Mouse (Mus musculus) MEL (cell line): ENCODE measurements around the gene Spdef. TPM values are rescaled to one million over a fixed set of nuclear protein-coding genes. Genes with fewer than 3 reads are reported as not detected.

Experiments used
- DNase-seq: peaks from one replicate; pipeline ENCODE4 v3.0.0; 2011; ENCODE audit warnings: low read depth, low spot score
- H3K27ac ChIP-seq: 2 replicates; pipeline ENCODE4 v1.5.1; 2012; ENCODE audit warnings: low read depth, mild to moderate bottlenecking, control low read depth, low read length, moderate library complexity; ENCODE audit not compliant: control insufficient read depth
- H3K27me3 ChIP-seq, 2 experiments: fragments of 150-350 bp in 1 of 2; sonication (generic) in 1 of 2; 2 replicates each; pipeline ENCODE4 v1.6.1; 2012; ENCODE audit warnings: low read length in 2 of 2, mild to moderate bottlenecking in 2 of 2, improper control_type of control experiment in 1 of 2, moderate library complexity in 1 of 2; ENCODE audit not compliant: insufficient read depth in 2 of 2, control insufficient read depth in 1 of 2
- H3K36me3 ChIP-seq, 2 experiments: 2 replicates each; pipeline ENCODE4 v1.6.1; 2012 to 2014; ENCODE audit warnings: low read length in 2 of 2, improper control_type of control experiment in 1 of 2, inconsistent platforms in 1 of 2, mild to moderate bottlenecking in 1 of 2; ENCODE audit not compliant: insufficient read depth in 2 of 2, control insufficient read depth in 1 of 2
- H3K4me1 ChIP-seq, 2 experiments: fragments of 150-350 bp in 1 of 2; sonication (generic) in 1 of 2; 2 replicates each; pipeline ENCODE4 v1.6.1; 2012; ENCODE audit warnings: low read length in 2 of 2, improper control_type of control experiment in 1 of 2, mild to moderate bottlenecking in 1 of 2; ENCODE audit not compliant: insufficient read depth in 2 of 2, control insufficient read depth in 1 of 2
- H3K4me3 ChIP-seq, 2 experiments: fragments of 150-350 bp in 1 of 2; sonication (generic) in 1 of 2; 2 replicates each; pipeline ENCODE4 v1.5.1; 2012; ENCODE audit warnings: low read depth in 2 of 2, low read length in 2 of 2, mild to moderate bottlenecking in 2 of 2, moderate library complexity in 2 of 2, control low read depth in 1 of 2, improper control_type of control experiment in 1 of 2; ENCODE audit not compliant: control insufficient read depth in 1 of 2, insufficient read depth in 1 of 2
- H3K79me2 ChIP-seq: 2 replicates; pipeline ENCODE4 v1.6.1; 2012; ENCODE audit warnings: mild to moderate bottlenecking, low read length, moderate library complexity; ENCODE audit not compliant: control insufficient read depth, poor library complexity, insufficient read depth
- H3K9ac ChIP-seq: 2 replicates; pipeline ENCODE4 v1.6.1; 2012; ENCODE audit warnings: low read depth, mild to moderate bottlenecking, control low read depth, low read length, moderate library complexity; ENCODE audit not compliant: control insufficient read depth, poor library complexity, severe bottlenecking
- H3K9me3 ChIP-seq: fragments of 150-350 bp; sonication (generic); replicated peaks from 2 replicates; pipeline ENCODE4 v1.6.1; 2012; ENCODE audit warnings: mild to moderate bottlenecking, low read length, improper control_type of control experiment, moderate library complexity; ENCODE audit not compliant: insufficient read depth
- BHLHE40 ChIP-seq: IDR thresholded peaks from 2 replicates; pipeline ENCODE4 v1.6.1; 2012; ENCODE audit warnings: low read depth, mild to moderate bottlenecking, inconsistent platforms, low read length, improper control_type of control experiment, borderline replicate concordance
- CHD1 ChIP-seq: IDR thresholded peaks from 2 replicates; pipeline ENCODE4 v1.6.1; 2012; ENCODE audit warnings: low read depth, mild to moderate bottlenecking, inconsistent platforms, low read length, improper control_type of control experiment
- CHD2 ChIP-seq: IDR thresholded peaks from 2 replicates; pipeline ENCODE4 v1.6.1; 2011; ENCODE audit warnings: low read length, improper control_type of control experiment
- CTCF ChIP-seq, 3 experiments: IDR thresholded peaks in 2 of 3; conservative IDR thresholded peaks in 1 of 3; 2 replicates each; pipeline ENCODE4 v1.5.1; 2011 to 2012; ENCODE audit warnings: low read length in 3 of 3, low read depth in 2 of 3, mild to moderate bottlenecking in 2 of 3, improper control_type of control experiment in 1 of 3, inconsistent platforms in 1 of 3, mixed read lengths in 1 of 3, moderate library complexity in 1 of 3; ENCODE audit not compliant: control insufficient read depth in 1 of 3, insufficient read depth in 1 of 3, poor library complexity in 1 of 3, severe bottlenecking in 1 of 3
- E2F4 ChIP-seq: IDR thresholded peaks from 2 replicates; pipeline ENCODE4 v1.6.1; 2011; ENCODE audit warnings: low read depth, low read length, improper control_type of control experiment, borderline replicate concordance
- ELF1 ChIP-seq: IDR thresholded peaks from 2 replicates; pipeline ENCODE4 v1.6.1; 2014; ENCODE audit warnings: low read depth, mild to moderate bottlenecking, inconsistent platforms, low read length, improper control_type of control experiment, moderate library complexity
- EP300 ChIP-seq, 2 experiments: IDR thresholded peaks; 2 replicates each; pipeline ENCODE4 v1.6.1; 2011; ENCODE audit warnings: improper control_type of control experiment in 2 of 2, low read length in 2 of 2, low read depth in 1 of 2, mild to moderate bottlenecking in 1 of 2
- GABPA ChIP-seq: IDR thresholded peaks from 2 replicates; pipeline ENCODE4 v1.6.1; 2012; ENCODE audit warnings: low read depth, mild to moderate bottlenecking, inconsistent platforms, low read length, improper control_type of control experiment, moderate library complexity
- JUND ChIP-seq: IDR thresholded peaks from 2 replicates; pipeline ENCODE4 v1.6.1; 2011; ENCODE audit warnings: low read depth, mild to moderate bottlenecking, improper control_type of control experiment, low read length
- KAT2A ChIP-seq: conservative IDR thresholded peaks from 2 replicates; pipeline ENCODE4 v1.6.1; 2012; ENCODE audit warnings: low read depth, low read length, improper control_type of control experiment, inconsistent platforms
- MAX ChIP-seq: IDR thresholded peaks from 2 replicates; pipeline ENCODE4 v1.6.1; 2011; ENCODE audit warnings: low read length, improper control_type of control experiment
- MAZ ChIP-seq: IDR thresholded peaks from 2 replicates; pipeline ENCODE4 v1.6.1; 2012; ENCODE audit warnings: low read depth, mild to moderate bottlenecking, inconsistent platforms, low read length, improper control_type of control experiment
- MEF2A ChIP-seq: IDR thresholded peaks from 2 replicates; pipeline ENCODE4 v1.6.1; 2014; ENCODE audit warnings: low read depth, mild to moderate bottlenecking, inconsistent platforms, low read length, improper control_type of control experiment; ENCODE audit not compliant: poor library complexity, insufficient replicate concordance, severe bottlenecking; ENCODE audit errors: extremely low read depth
- MYB ChIP-seq: IDR thresholded peaks from 2 replicates; pipeline ENCODE4 v1.6.1; 2011; ENCODE audit warnings: mild to moderate bottlenecking, low read depth, low read length, improper control_type of control experiment
- MYC ChIP-seq: IDR thresholded peaks from 2 replicates; pipeline ENCODE4 v1.6.1; 2011; ENCODE audit warnings: low read depth, mild to moderate bottlenecking, low read length, improper control_type of control experiment, moderate library complexity
- NRF1 ChIP-seq: IDR thresholded peaks from 2 replicates; pipeline ENCODE4 v1.6.1; 2014; ENCODE audit warnings: low read depth, mild to moderate bottlenecking, inconsistent platforms, low read length, improper control_type of control experiment, moderate library complexity; ENCODE audit not compliant: poor library complexity, insufficient read depth, severe bottlenecking
- POLR2A ChIP-seq, 2 experiments: IDR thresholded peaks; 2 replicates each; pipeline ENCODE4 v1.6.1; 2011 to 2012; ENCODE audit warnings: low read length in 2 of 2, mild to moderate bottlenecking in 2 of 2, control low read depth in 1 of 2, improper control_type of control experiment in 1 of 2, low read depth in 1 of 2, moderate library complexity in 1 of 2; ENCODE audit not compliant: control insufficient read depth in 1 of 2, insufficient read depth in 1 of 2, poor library complexity in 1 of 2
- POLR2AphosphoS5 ChIP-seq: IDR thresholded peaks from 2 replicates; pipeline ENCODE4 v1.6.1; 2012; ENCODE audit warnings: low read depth, borderline replicate concordance, mild to moderate bottlenecking, inconsistent platforms, low read length, moderate library complexity, mixed read lengths
- RCOR1 ChIP-seq: IDR thresholded peaks from 2 replicates; pipeline ENCODE4 v1.6.1; 2012; ENCODE audit warnings: low read depth, mild to moderate bottlenecking, inconsistent platforms, low read length, improper control_type of control experiment
- SIN3A ChIP-seq: IDR thresholded peaks from 2 replicates; pipeline ENCODE4 v1.6.1; 2012; ENCODE audit warnings: low read length, improper control_type of control experiment, inconsistent platforms
- SMC3 ChIP-seq: IDR thresholded peaks from 2 replicates; pipeline ENCODE4 v1.6.1; 2011; ENCODE audit warnings: low read depth, low read length, improper control_type of control experiment
- TAL1 ChIP-seq: IDR thresholded peaks from 2 replicates; pipeline ENCODE4 v1.6.1; 2012; ENCODE audit warnings: mild to moderate bottlenecking, inconsistent platforms, low read length, moderate library complexity, mixed read lengths
- TBP ChIP-seq: IDR thresholded peaks from 2 replicates; pipeline ENCODE4 v1.8.0; 2011; ENCODE audit warnings: low read depth, low read length, improper control_type of control experiment
- TCF12 ChIP-seq: IDR thresholded peaks from 2 replicates; pipeline ENCODE4 v1.6.1; 2014; ENCODE audit warnings: low read depth, mild to moderate bottlenecking, inconsistent platforms, low read length, improper control_type of control experiment, moderate library complexity
- USF1 ChIP-seq: IDR thresholded peaks from 2 replicates; pipeline ENCODE4 v1.6.1; 2014; ENCODE audit warnings: low read depth, mild to moderate bottlenecking, inconsistent platforms, low read length, improper control_type of control experiment, moderate library complexity
- ZKSCAN1 ChIP-seq: IDR thresholded peaks from 2 replicates; pipeline ENCODE4 v1.6.1; 2012; ENCODE audit warnings: low read depth, mild to moderate bottlenecking, inconsistent platforms, low read length, improper control_type of control experiment, moderate library complexity
- ZNF384 ChIP-seq: IDR thresholded peaks from 2 replicates; pipeline ENCODE4 v1.6.1; 2012; ENCODE audit warnings: low read depth, mild to moderate bottlenecking, inconsistent platforms, low read length, improper control_type of control experiment
- polyA plus RNA-seq, 2 experiments: library from polyadenylated mRNA; stranded (reverse) in 1 of 2; unstranded in 1 of 2; fragments of >175 nt in 1 of 2; fragments of >200 nt in 1 of 2; gene quantifications; 2 replicates each; pipeline versions ENCODE4 v1.2.1 to v1.2.4; 2012; ENCODE audit warnings: low replicate concordance in 2 of 2, low read depth in 1 of 2; ENCODE audit not compliant: insufficient read length in 2 of 2, insufficient read depth in 1 of 2, missing spikeins in 1 of 2
- total RNA-seq: library from RNA; depleted of rRNA; stranded (reverse); fragments of 300-350 nt; gene quantifications from 2 replicates; pipeline ENCODE4 v1.2.3, GENCODE M21; 2012

Gene Spdef
- total and polyA plus RNA-seq, 3 experiments: 0.11 TPM; not detected in 2

DNA sequence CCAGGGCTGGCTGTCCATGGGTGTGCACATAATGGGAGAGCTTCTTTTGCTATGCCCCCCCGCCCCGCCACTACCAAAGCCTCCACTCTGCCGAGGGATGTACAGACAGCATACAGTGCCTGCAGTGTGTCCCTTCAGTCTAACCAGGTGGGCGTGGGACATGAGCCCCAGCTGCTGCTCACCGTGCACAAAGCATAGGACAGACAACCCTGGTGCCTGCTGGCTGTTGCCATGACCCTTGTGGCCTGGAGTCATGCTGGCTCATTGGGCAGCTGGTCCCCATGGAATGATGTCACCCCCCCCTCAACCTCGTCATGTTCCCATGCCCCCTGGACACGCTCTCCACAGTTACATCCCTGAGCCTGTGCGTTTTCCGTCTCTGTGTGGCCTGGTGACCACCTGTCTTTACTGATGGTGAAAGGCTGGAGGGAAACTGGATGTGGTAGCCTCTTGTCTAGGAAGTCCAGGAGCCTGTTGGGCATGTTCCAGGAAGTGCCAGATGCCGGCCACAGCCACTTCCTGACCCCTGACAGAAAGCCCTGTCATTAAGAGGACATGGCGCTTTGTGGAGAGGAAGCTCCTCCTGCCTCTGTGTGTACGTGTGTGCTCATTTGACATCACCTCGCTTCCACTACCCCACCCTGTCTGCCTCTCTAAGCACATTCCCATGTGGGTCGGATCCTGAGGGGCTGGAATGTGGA is 37.6 kb downstream of the Spdef start:
- H3K4me1 ChIP-seq: no peaks in the 10 kb centered on the region
- no peak for DNase-seq
- TF ChIP-seq TCF12 (no peak), MAZ (no peak), CHD2 (no peak), TAL1 (no peak), ZKSCAN1 (no peak), TBP (no peak), EP300 (IDR thresholded peaks at IDR 0.05; ENCODE audit: low read depth in 1 of 2, low read length in 2 of 2) (no peak), MEF2A (no peak), GABPA (no peak), SMC3 (no peak), RCOR1 (no peak), CTCF (IDR thresholded peaks at IDR 0.05 in 2 of 3, conservative IDR thresholded peaks at IDR 0.05 in 1 of 3; ENCODE audit: control insufficient read depth in 1 of 3, insufficient read depth in 1 of 3, low read depth in 2 of 3, low read length in 3 of 3, poor library complexity in 1 of 3, severe bottlenecking in 1 of 3) (no peak), SIN3A (no peak), ELF1 (no peak), E2F4 (no peak), KAT2A (no peak), JUND (no peak), MYC (no peak)
- no peaks in the 10 kb centered on the region for H3K79me2 ChIP-seq
- no peak overlapping the region for H3K9ac ChIP-seq
- H3K36me3 ChIP-seq: no peaks in the 10 kb centered on the region
- no peak overlapping the region for H3K27ac ChIP-seq
- no peaks in the 10 kb centered on the region for H3K9me3 ChIP-seq
- H3K4me3 ChIP-seq: no peak overlapping the region
- peaks cover 0 to 3% of the 10 kb centered on the region in 2 experiments; a peak in 1 of 4 replicates for H3K27me3 ChIP-seq

DNA sequence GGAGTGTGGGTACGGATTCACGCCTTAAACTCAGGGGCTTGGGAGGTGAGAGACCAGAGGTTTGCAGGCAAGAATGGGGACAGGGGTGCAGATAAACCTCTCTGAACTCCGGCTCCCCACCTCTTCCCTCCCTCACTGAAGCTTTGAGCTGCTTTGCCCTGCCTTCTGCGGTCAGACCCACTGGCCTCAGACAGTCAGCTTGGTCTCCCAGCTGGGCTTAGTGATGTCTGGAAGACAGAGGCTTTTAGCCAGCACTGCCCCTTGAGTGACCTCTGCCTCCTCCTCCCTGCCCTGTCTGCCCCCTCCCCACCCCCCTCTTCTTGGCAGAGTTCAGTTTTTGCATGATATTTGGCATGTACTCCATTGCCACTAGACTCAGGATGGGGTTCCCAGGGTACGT is 42.4 kb downstream of the Spdef start:
- Histone ChIP-seq H3K79me2 (no peaks in the 10 kb centered on the region), H3K27ac (no peak overlapping the region), H3K9me3 (no peaks in the 10 kb centered on the region), H3K4me3 (no peak overlapping the region), H3K4me1 (no peaks in the 10 kb centered on the region), H3K9ac (no peak overlapping the region), H3K36me3 (no peaks in the 10 kb centered on the region), H3K27me3 (peaks cover 0 to 3% of the 10 kb centered on the region in 2 experiments; a peak in 1 of 4 replicates)
- no peak for TF ChIP-seq MAZ
- TF ChIP-seq TAL1: no peak
- no peak for TF ChIP-seq USF1
- TF ChIP-seq ZNF384: no peak
- TF ChIP-seq EP300 (IDR thresholded peaks at IDR 0.05; ENCODE audit: low read depth in 1 of 2, low read length in 2 of 2): no peak
- TF ChIP-seq NRF1: no peak
- no peak for TF ChIP-seq POLR2AphosphoS5
- TF ChIP-seq MEF2A: no peak
- no peak for TF ChIP-seq CHD1
- TF ChIP-seq SIN3A: no peak
- no peak for TF ChIP-seq CTCF (IDR thresholded peaks at IDR 0.05 in 2 of 3, conservative IDR thresholded peaks at IDR 0.05 in 1 of 3; ENCODE audit: control insufficient read depth in 1 of 3, insufficient read depth in 1 of 3, low read depth in 2 of 3, low read length in 3 of 3, poor library complexity in 1 of 3, severe bottlenecking in 1 of 3)
- no peak for TF ChIP-seq POLR2A (IDR thresholded peaks at IDR 0.05; ENCODE audit: control insufficient read depth in 1 of 2, insufficient read depth in 1 of 2, low read depth in 1 of 2, low read length in 2 of 2, poor library complexity in 1 of 2)
- no peak for TF ChIP-seq ZKSCAN1
- no peak for TF ChIP-seq MAX
- TF ChIP-seq BHLHE40: no peak
- no peak for TF ChIP-seq KAT2A
- TF ChIP-seq TBP: no peak
- no peak for TF ChIP-seq MYB
- no peak for DNase-seq
